Mouse (Mus musculus): ENCODE measurements around the gene Cdh26.

DNA sequence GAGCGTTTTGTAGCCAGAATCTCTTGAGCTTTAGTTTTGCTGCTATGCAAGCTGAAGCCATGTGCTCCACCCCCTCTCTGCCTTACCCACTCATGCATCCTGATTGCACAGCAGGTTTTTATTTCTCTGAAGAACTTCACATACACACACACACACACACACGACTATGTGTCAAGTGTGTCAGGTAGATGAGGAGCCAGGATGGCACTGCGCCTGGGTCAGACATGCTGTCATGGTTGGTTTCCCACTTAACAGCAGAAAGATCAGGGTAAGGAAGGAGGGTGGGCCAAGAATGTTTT, 15.2 kb upstream of the Cdh26 start:
- TF ChIP-seq CTCF (IDR thresholded peaks at IDR 0.05; ENCODE audit: borderline replicate concordance, insufficient read depth, low read length) (no peak), POLR2A (IDR thresholded peaks at IDR 0.05; ENCODE audit: low read depth, low read length) (no peak)

Data from embryonic fibroblast, embryonic 13.5 days (primary cell).